Mouse (Mus musculus): ENCODE data around the gene Nat8f4. TPM values are rescaled to one million over a fixed set of nuclear protein-coding genes. Genes with fewer than 3 reads are reported as not detected.
A peak's percentile ranks its signal among the peaks of the same experiment; 100 is the strongest.
"Not testable (repeated sequence)": the region's sequence is repeated elsewhere in the genome, so short reads cannot be mapped to it uniquely, and the experiment has no call there.

The Nat8f4 gene
- polyA plus RNA-seq, 2 experiments, result 0.64 to 0.81 TPM

- Histone ChIP-seq H3K27me3 (ENCODE audit: control insufficient read depth, insufficient read depth, low read length) (no peaks in the 10 kb centered on the region), H3K9me3 (ENCODE audit: control insufficient read depth, low read length) (no peaks in the 10 kb centered on the region), H3K36me3 (replicated peaks; ENCODE audit: control insufficient read depth, insufficient read depth, low read depth) (peaks cover 24% of the 10 kb centered on the region), H3K4me2 (ENCODE audit: low read depth) (no peak overlapping the region), H3K27ac (no peak overlapping the region), H3K4me1 (replicated peaks; ENCODE audit: control insufficient read depth in 2 of 2, insufficient read depth in 2 of 2, low read length in 1 of 2) (no peaks in the 10 kb centered on the region), H3K9ac (replicated peaks) (no peak overlapping the region), H3K4me3 (ENCODE audit: insufficient read depth in 1 of 2, low read depth in 2 of 2, low read length in 2 of 2) (no peak overlapping the region)
- DNase-seq (ENCODE audit: low read depth in 3 of 3, low spot score in 3 of 3) (no peak), ATAC-seq (ENCODE audit: insufficient read depth) (no peak)
- WGBS (ENCODE audit: insufficient replicate concordance), result 76% methylated on average over 1 of the region's 1 CpGs
- TF ChIP-seq CTCF (IDR thresholded peaks at IDR 0.05; ENCODE audit: low read depth), result no peak
- TF ChIP-seq EP300 (IDR thresholded peaks at IDR 0.05; ENCODE audit: low read depth), result no peak
Measured at GRCm38 (mm10) chr6:85923643-85924042, 19.0 kb upstream of the Nat8f4 start.

DNA sequence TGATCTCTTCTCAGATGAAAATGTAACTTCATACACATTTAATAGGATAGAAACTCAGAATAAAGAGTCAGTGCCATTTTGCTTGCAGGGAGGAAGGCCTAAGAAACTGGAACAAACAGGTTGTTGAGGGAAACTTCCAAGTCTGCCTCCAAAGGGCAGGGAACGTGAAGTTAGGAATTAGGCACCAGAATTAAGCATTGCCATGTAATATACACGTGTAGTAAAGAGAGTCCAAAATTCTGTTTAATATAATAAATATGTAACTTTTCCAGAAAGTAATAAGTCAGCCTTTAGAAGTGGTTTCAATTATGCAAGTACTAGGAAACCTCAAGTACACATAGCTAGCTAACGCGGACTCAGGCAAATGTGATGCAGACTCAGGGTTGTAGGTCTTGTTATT, 14.7 kb upstream of the Nat8f4 start:
- H3K27ac ChIP-seq, result no peak overlapping the region
- H3K4me1 ChIP-seq (replicated peaks; ENCODE audit: control insufficient read depth in 2 of 2, insufficient read depth in 2 of 2, low read length in 1 of 2), result peaks cover 9 to 11% of the 10 kb centered on the region in 2 experiments
- ATAC-seq (ENCODE audit: insufficient read depth) (no peak), DNase-seq (ENCODE audit: low read depth in 3 of 3, low spot score in 3 of 3) (no peak)
- H3K27me3 ChIP-seq (ENCODE audit: control insufficient read depth, insufficient read depth, low read length), result no peaks in the 10 kb centered on the region
- WGBS (ENCODE audit: insufficient replicate concordance), result 78% methylated on average over 4 of the region's 4 CpGs
- H3K9me3 ChIP-seq (ENCODE audit: control insufficient read depth, low read length), result no peaks in the 10 kb centered on the region
- H3K4me3 ChIP-seq (ENCODE audit: insufficient read depth in 1 of 2, low read depth in 2 of 2, low read length in 2 of 2), result no peak overlapping the region
- H3K36me3 ChIP-seq (replicated peaks; ENCODE audit: control insufficient read depth, insufficient read depth, low read depth), result peaks cover 2% of the 10 kb centered on the region; the same call in 1 of the 2 replicates
- no peak overlapping the region for H3K9ac ChIP-seq (replicated peaks)
- TF ChIP-seq EP300 (IDR thresholded peaks at IDR 0.05; ENCODE audit: low read depth), result no peak
- TF ChIP-seq CTCF (IDR thresholded peaks at IDR 0.05; ENCODE audit: low read depth), result no peak
- no peak overlapping the region for H3K4me2 ChIP-seq (ENCODE audit: low read depth)

- not testable (repeated sequence) for H3K36me3 ChIP-seq (replicated peaks; ENCODE audit: control insufficient read depth, insufficient read depth, low read depth); DNase-seq (ENCODE audit: low read depth in 3 of 3, low spot score in 3 of 3); H3K27ac ChIP-seq; H3K9ac ChIP-seq (replicated peaks); H3K4me2 ChIP-seq (ENCODE audit: low read depth); H3K9me3 ChIP-seq (ENCODE audit: control insufficient read depth, low read length); ATAC-seq (ENCODE audit: insufficient read depth); H3K4me3 ChIP-seq (ENCODE audit: insufficient read depth in 1 of 2, low read depth in 2 of 2, low read length in 2 of 2); H3K27me3 ChIP-seq (ENCODE audit: control insufficient read depth, insufficient read depth, low read length)
- H3K4me1 ChIP-seq (replicated peaks; ENCODE audit: control insufficient read depth in 2 of 2, insufficient read depth in 2 of 2, low read length in 1 of 2), result peaks cover 11 to 12% of the 10 kb centered on the region in 2 experiments
- WGBS (ENCODE audit: insufficient replicate concordance), result 74% methylated on average over 3 of the region's 3 CpGs
Measured at GRCm38 (mm10) chr6:85918341-85918740, 13.7 kb upstream of the Nat8f4 start.

GRCm38 (mm10) chr6:85916596-85916995, 11.9 kb upstream of the Nat8f4 start:
- TF ChIP-seq EP300 (IDR thresholded peaks at IDR 0.05; ENCODE audit: low read depth), result no peak
- peak overlapping the region; percentile 75 to 78 for H3K4me3 ChIP-seq (ENCODE audit: insufficient read depth in 1 of 2, low read depth in 2 of 2, low read length in 2 of 2)
- peaks cover 11 to 14% of the 10 kb centered on the region in 2 experiments for H3K4me1 ChIP-seq (replicated peaks; ENCODE audit: control insufficient read depth in 2 of 2, insufficient read depth in 2 of 2, low read length in 1 of 2)
- H3K9ac ChIP-seq (replicated peaks), result peak overlapping the region; percentile 67
- H3K9me3 ChIP-seq (ENCODE audit: control insufficient read depth, low read length), result no peaks in the 10 kb centered on the region
- WGBS (ENCODE audit: insufficient replicate concordance), result 67% methylated on average over 6 of the region's 6 CpGs
- DNase-seq (ENCODE audit: low read depth in 3 of 3, low spot score in 3 of 3), result no peak
- H3K27me3 ChIP-seq (ENCODE audit: control insufficient read depth, insufficient read depth, low read length), result no peaks in the 10 kb centered on the region
- H3K27ac ChIP-seq, result peak overlapping the region; percentile 75
- no peaks in the 10 kb centered on the region for H3K36me3 ChIP-seq (replicated peaks; ENCODE audit: control insufficient read depth, insufficient read depth, low read depth)
- no peak for ATAC-seq (ENCODE audit: insufficient read depth)
- peak overlapping the region; percentile 94 for H3K4me2 ChIP-seq (ENCODE audit: low read depth)

GRCm38 (mm10) chr6:85915539-85916513, 11.1 kb upstream of the Nat8f4 start, which contains the start of gene Nat8f1:
Nat8f1 (minus strand) TSS chr6:85915687.
- H3K27me3 ChIP-seq (ENCODE audit: control insufficient read depth, insufficient read depth, low read length); H3K36me3 ChIP-seq (replicated peaks; ENCODE audit: control insufficient read depth, insufficient read depth, low read depth); H3K9me3 ChIP-seq (ENCODE audit: control insufficient read depth, low read length): not testable (repeated sequence)
- H3K9ac ChIP-seq (replicated peaks), result peak within 1 kb of the TSS; percentile 81
- DNase-seq (ENCODE audit: low read depth in 3 of 3, low spot score in 3 of 3) (peak; percentile 82 to 85 (median 84)), ATAC-seq (ENCODE audit: insufficient read depth) (peak; percentile 96)
- H3K27ac ChIP-seq, result peak within 1 kb of the TSS; percentile 75
- WGBS (ENCODE audit: insufficient replicate concordance), result under 1% methylated on average over 60 of the region's 61 CpGs
- H3K4me2 ChIP-seq (ENCODE audit: low read depth), result peak within 1 kb of the TSS; percentile 94
- peak within 1 kb of the TSS; percentile 75 to 78 for H3K4me3 ChIP-seq (ENCODE audit: insufficient read depth in 1 of 2, low read depth in 2 of 2, low read length in 2 of 2)
- H3K4me1 ChIP-seq (replicated peaks; ENCODE audit: control insufficient read depth in 2 of 2, insufficient read depth in 2 of 2, low read length in 1 of 2), result peaks cover 11 to 16% of the 10 kb centered on the region in 2 experiments
- peak; percentile 66 for TF ChIP-seq CTCF (IDR thresholded peaks at IDR 0.05; ENCODE audit: low read depth)

Measured in liver, embryonic 14.5 days (tissue).